In the genomic region with DNA sequence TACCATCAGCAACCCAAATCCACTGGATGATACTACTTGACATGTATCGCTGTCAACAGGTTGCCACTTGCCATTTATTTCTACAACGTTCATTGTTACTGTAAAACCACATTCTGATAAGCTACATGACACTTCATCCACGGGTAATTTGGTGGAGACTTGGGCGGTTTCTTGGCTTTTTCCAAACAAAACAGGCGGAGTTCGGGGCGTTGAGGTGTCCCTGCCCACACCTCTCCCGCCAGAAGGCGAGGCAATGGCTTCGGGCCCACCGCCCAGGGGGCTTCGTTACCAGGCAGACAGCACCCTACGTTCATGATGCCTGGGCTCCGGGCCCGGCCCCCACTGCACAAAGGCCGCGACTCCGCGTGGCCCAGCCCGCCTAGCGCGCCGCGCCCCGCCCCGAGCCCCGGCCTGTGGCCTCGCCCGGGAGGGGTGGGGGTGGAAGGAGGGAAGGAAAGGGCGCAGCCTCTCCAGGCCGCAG, we compare ENCODE assay signal across 9 mouse cellular contexts. TPM values are rescaled to one million over a fixed set of nuclear protein-coding genes. Genes with fewer than 3 reads are reported as not detected.
DNase-seq lines count a peak whose midpoint lies in the region; ATAC-seq and TF ChIP-seq lines count a peak whose summit lies in the region.
"Had no signal": no experiment of that assay in that cellular context is flagged by ENCODE, and none has a peak within 500 bp of the region (broad histone marks: within the 10 kb centered on the region; RNA-seq: fewer than 3 reads in every experiment).

No protein-coding gene starts in this region.

- peak overlapping the region; percentile 95 for H3K4me3 ChIP-seq in heart, embryonic 13.5 days
- H3K4me3 ChIP-seq in forebrain, postnatal 0 days (ENCODE audit: low read depth, low read length) = peak overlapping the region; percentile 79
- H3K4me3 ChIP-seq in limb, embryonic 13.5 days = peak overlapping the region; percentile 96
- H3K4me3 ChIP-seq in midbrain, embryonic 11.5 days (ENCODE audit: low read depth, low read length) = peak overlapping the region; percentile 96

- no peaks in the 10 kb centered on the region for H3K9me3 ChIP-seq in heart, embryonic 13.5 days
- H3K9me3 ChIP-seq in forebrain, postnatal 0 days (ENCODE audit: low read length) = no peaks in the 10 kb centered on the region
- H3K9me3 ChIP-seq in limb, embryonic 13.5 days = no peaks in the 10 kb centered on the region
- no peaks in the 10 kb centered on the region for H3K9me3 ChIP-seq in midbrain, embryonic 11.5 days (ENCODE audit: control insufficient read depth, low read length)

- no peak for TF ChIP-seq CTCF in forebrain, postnatal 0 days (IDR thresholded peaks at IDR 0.05; ENCODE audit: low read depth)

- H3K27me3 ChIP-seq in heart, embryonic 13.5 days (replicated peaks) = no peaks in the 10 kb centered on the region
- no peaks in the 10 kb centered on the region for H3K27me3 ChIP-seq in forebrain, postnatal 0 days (ENCODE audit: insufficient read depth, low read length)
- H3K27me3 ChIP-seq in limb, embryonic 13.5 days = no peaks in the 10 kb centered on the region
- no peaks in the 10 kb centered on the region for H3K27me3 ChIP-seq in midbrain, embryonic 11.5 days (ENCODE audit: control insufficient read depth, insufficient read depth, low read length)

- peaks cover 35% of the 10 kb centered on the region for H3K36me3 ChIP-seq in heart, embryonic 13.5 days
- H3K36me3 ChIP-seq in forebrain, postnatal 0 days (ENCODE audit: insufficient read depth) = peaks cover 14% of the 10 kb centered on the region
- H3K36me3 ChIP-seq in limb, embryonic 13.5 days = peaks cover 20% of the 10 kb centered on the region
- peaks cover 15% of the 10 kb centered on the region for H3K36me3 ChIP-seq in midbrain, embryonic 11.5 days (ENCODE audit: control insufficient read depth, insufficient read depth, low read length)

- H3K27ac ChIP-seq in heart, embryonic 13.5 days (replicated peaks) = peak overlapping the region; percentile 93
- H3K27ac ChIP-seq in forebrain, postnatal 0 days (ENCODE audit: low read depth, low read length) = peak overlapping the region; percentile 91
- H3K27ac ChIP-seq in limb, embryonic 13.5 days = peak overlapping the region; percentile 89
- peak overlapping the region; percentile 76 for H3K27ac ChIP-seq in midbrain, embryonic 11.5 days (ENCODE audit: low read depth, low read length)

- peaks cover 35% of the 10 kb centered on the region for H3K4me1 ChIP-seq in heart, embryonic 13.5 days
- H3K4me1 ChIP-seq in forebrain, postnatal 0 days (ENCODE audit: insufficient read depth) = peaks cover 15% of the 10 kb centered on the region
- peaks cover 29% of the 10 kb centered on the region for H3K4me1 ChIP-seq in limb, embryonic 13.5 days
- H3K4me1 ChIP-seq in midbrain, embryonic 11.5 days (ENCODE audit: control insufficient read depth, insufficient read depth, low read length) = peaks cover 18% of the 10 kb centered on the region

- H3K4me2 ChIP-seq in heart, embryonic 13.5 days = peak overlapping the region; percentile 97
- peak overlapping the region; percentile 85 for H3K4me2 ChIP-seq in forebrain, postnatal 0 days (ENCODE audit: low read depth)
- peak overlapping the region; percentile 96 for H3K4me2 ChIP-seq in limb, embryonic 13.5 days (replicated peaks)
- H3K4me2 ChIP-seq in midbrain, embryonic 11.5 days = peak overlapping the region; percentile 70

- WGBS in heart, embryonic 13.5 days = under 1% methylated on average over 23 of the region's 31 CpGs
- WGBS in forebrain, postnatal 0 days = 2% methylated on average over 21 of the region's 31 CpGs
- 0% methylated on average over 21 of the region's 31 CpGs for WGBS in limb, embryonic 13.5 days
- WGBS in midbrain, embryonic 11.5 days = under 1% methylated on average over 30 of the region's 31 CpGs

- DNase-seq in heart, adult 11 months = no peak
- peak; percentile 46 for DNase-seq in 416B (ENCODE audit: low read depth)
- DNase-seq in forebrain, postnatal 0 days = peak; percentile 61
- peak; percentile 94 for DNase-seq in midbrain, embryonic 11.5 days (ENCODE audit: low spot score, missing footprints)
- DNase-seq in retina, embryonic 14.5 days (ENCODE audit: low spot score) = no peak

- ATAC-seq in heart, embryonic 13.5 days (ENCODE audit: extremely low read depth, insufficient number of reproducible peaks, low FRiP score, low TSS enrichment) = peak; percentile 86
- ATAC-seq in activated CD4-positive, CD25-positive, alpha-beta regulatory T cell, adult 4 months = peak; percentile 71
- ATAC-seq in forebrain, postnatal 0 days = peak; percentile 72
- peak; percentile 87 for ATAC-seq in limb, embryonic 13.5 days (ENCODE audit: low FRiP score, low read depth)
- ATAC-seq in midbrain, embryonic 11.5 days (ENCODE audit: low FRiP score) = peak; percentile 86

- H3K9ac ChIP-seq in heart, embryonic 13.5 days = peak overlapping the region; percentile 99
- peak overlapping the region; percentile 92 for H3K9ac ChIP-seq in forebrain, postnatal 0 days
- H3K9ac ChIP-seq in limb, embryonic 13.5 days = peak overlapping the region; percentile 99
- H3K9ac ChIP-seq in midbrain, embryonic 11.5 days (ENCODE audit: low read length) = peak overlapping the region; percentile 95

RNA-seq across cellular contexts. Expression of a gene that starts 0.4 kb away (rescaled TPM):
- 20.1 and 20.4 TPM in 2 replicates for polyA plus RNA-seq in heart, embryonic 13.5 days (2015; fragmentation: Nextera tagmentation; extraction: Ambion mirVana)
- 10 to 100 TPM; 22.0 to 24.5 TPM for polyA plus RNA-seq in activated CD4-positive, CD25-positive, alpha-beta regulatory T cell, adult 4 months (2017; shearing (Covaris generic))
- total RNA-seq in forebrain, postnatal 0 days (2014; rRNA removed) = 38.5 and 47.6 TPM in 2 replicates
- polyA plus RNA-seq in forebrain, postnatal 0 days (2015; fragmentation: Nextera tagmentation; extraction: Ambion mirVana) = 18.5 and 24.5 TPM in 2 replicates
- polyA plus RNA-seq in limb, embryonic 13.5 days (2015; fragmentation: Nextera tagmentation; extraction: Ambion mirVana) = 40.0 and 41.9 TPM in 2 replicates
- polyA plus RNA-seq in midbrain, embryonic 11.5 days (2014; fragmentation: Nextera tagmentation; extraction: Ambion mirVana) = 33.1 and 34.9 TPM in 2 replicates

RNA-seq across cellular contexts. Expression of a gene that starts 30.5 kb away (rescaled TPM):
- polyA plus RNA-seq in heart, embryonic 13.5 days (2015; fragmentation: Nextera tagmentation; extraction: Ambion mirVana) = 1.8 and 2.7 TPM in 2 replicates
- polyA plus RNA-seq in activated CD4-positive, CD25-positive, alpha-beta regulatory T cell, adult 4 months (2017; shearing (Covaris generic)) = not detected
- total RNA-seq in forebrain, postnatal 0 days (2014; rRNA removed) = not detected in 2 replicates
- polyA plus RNA-seq in forebrain, postnatal 0 days (2015; fragmentation: Nextera tagmentation; extraction: Ambion mirVana) = 1.3 and 3.1 TPM in 2 replicates
- 3.5 TPM in 1 of 2 replicates, not detected in the other for polyA plus RNA-seq in limb, embryonic 13.5 days (2015; fragmentation: Nextera tagmentation; extraction: Ambion mirVana)
- polyA plus RNA-seq in midbrain, embryonic 11.5 days (2014; fragmentation: Nextera tagmentation; extraction: Ambion mirVana) = 1.4 TPM in 1 of 2 replicates, not detected in the other
- polyA plus RNA-seq: brain, embryonic 14.5 days had no signal

RNA-seq across cellular contexts. Expression of a gene that starts 40.1 kb away (rescaled TPM):
- polyA plus RNA-seq in heart, embryonic 13.5 days (2015; fragmentation: Nextera tagmentation; extraction: Ambion mirVana) = 409 and 412 TPM in 2 replicates
- polyA plus RNA-seq in activated CD4-positive, CD25-positive, alpha-beta regulatory T cell, adult 4 months (2017; shearing (Covaris generic)) = 100 to 1,000 TPM; 186 to 213 TPM
- 171 and 209 TPM in 2 replicates for total RNA-seq in forebrain, postnatal 0 days (2014; rRNA removed)
- polyA plus RNA-seq in forebrain, postnatal 0 days (2015; fragmentation: Nextera tagmentation; extraction: Ambion mirVana) = 428 and 477 TPM in 2 replicates
- polyA plus RNA-seq in limb, embryonic 13.5 days (2015; fragmentation: Nextera tagmentation; extraction: Ambion mirVana) = 641 and 645 TPM in 2 replicates
- polyA plus RNA-seq in midbrain, embryonic 11.5 days (2014; fragmentation: Nextera tagmentation; extraction: Ambion mirVana) = 1,256 and 1,339 TPM in 2 replicates

RNA-seq across cellular contexts. Expression of a gene that starts 40.1 kb away (rescaled TPM):
- 62.3 and 66.2 TPM in 2 replicates for polyA plus RNA-seq in heart, embryonic 13.5 days (2015; fragmentation: Nextera tagmentation; extraction: Ambion mirVana)
- 10 to 100 TPM; 27.7 to 46.5 TPM for polyA plus RNA-seq in activated CD4-positive, CD25-positive, alpha-beta regulatory T cell, adult 4 months (2017; shearing (Covaris generic))
- 74.9 and 82.4 TPM in 2 replicates for total RNA-seq in forebrain, postnatal 0 days (2014; rRNA removed)
- polyA plus RNA-seq in forebrain, postnatal 0 days (2015; fragmentation: Nextera tagmentation; extraction: Ambion mirVana) = 66.7 and 67.2 TPM in 2 replicates
- polyA plus RNA-seq in limb, embryonic 13.5 days (2015; fragmentation: Nextera tagmentation; extraction: Ambion mirVana) = 111 and 113 TPM in 2 replicates
- 90.4 and 104 TPM in 2 replicates for polyA plus RNA-seq in midbrain, embryonic 11.5 days (2014; fragmentation: Nextera tagmentation; extraction: Ambion mirVana)

RNA-seq across cellular contexts. Expression of a gene that starts 53.7 kb away (rescaled TPM):
- 20.7 and 22.1 TPM in 2 replicates for polyA plus RNA-seq in heart, embryonic 13.5 days (2015; fragmentation: Nextera tagmentation; extraction: Ambion mirVana)
- 1 to 10 TPM; 1.7 to 2.7 TPM for polyA plus RNA-seq in activated CD4-positive, CD25-positive, alpha-beta regulatory T cell, adult 4 months (2017; shearing (Covaris generic))
- 27.5 and 35.5 TPM in 2 replicates for total RNA-seq in forebrain, postnatal 0 days (2014; rRNA removed)
- 16.4 and 17.9 TPM in 2 replicates for polyA plus RNA-seq in forebrain, postnatal 0 days (2015; fragmentation: Nextera tagmentation; extraction: Ambion mirVana)
- polyA plus RNA-seq in limb, embryonic 13.5 days (2015; fragmentation: Nextera tagmentation; extraction: Ambion mirVana) = 18.7 and 21.2 TPM in 2 replicates
- polyA plus RNA-seq in midbrain, embryonic 11.5 days (2014; fragmentation: Nextera tagmentation; extraction: Ambion mirVana) = 7.1 and 8.4 TPM in 2 replicates

Comparison
In these comparisons a context has a peak if more than half of its experiments do, and no peak if none do; other contexts are left out.
1. DNase-seq: peak in 416B (single experiment), forebrain, postnatal 0 days (single experiment) and midbrain, embryonic 11.5 days (single experiment); none in heart, adult 11 months (single experiment) and retina, embryonic 14.5 days (single experiment).
2. Peak in every context shown above with its lines, with median percentiles within 50 percentile points of each other: ATAC-seq, H3K27ac ChIP-seq, H3K4me2 ChIP-seq, H3K4me3 ChIP-seq and H3K9ac ChIP-seq.